Mouse (Mus musculus): ENCODE measurements around the gene Omt2b. TPM values are rescaled to one million over a fixed set of nuclear protein-coding genes. Genes with fewer than 3 reads are reported as not detected.
"Not testable (repeated sequence)": the region's sequence is repeated elsewhere in the genome, so short reads cannot be mapped to it uniquely, and the experiment has no call there.

Gene Omt2b
- polyA plus RNA-seq (2016; fragmentation: Nextera tagmentation; extraction: Ambion mirVana): not detected in 2 replicates

DNA sequence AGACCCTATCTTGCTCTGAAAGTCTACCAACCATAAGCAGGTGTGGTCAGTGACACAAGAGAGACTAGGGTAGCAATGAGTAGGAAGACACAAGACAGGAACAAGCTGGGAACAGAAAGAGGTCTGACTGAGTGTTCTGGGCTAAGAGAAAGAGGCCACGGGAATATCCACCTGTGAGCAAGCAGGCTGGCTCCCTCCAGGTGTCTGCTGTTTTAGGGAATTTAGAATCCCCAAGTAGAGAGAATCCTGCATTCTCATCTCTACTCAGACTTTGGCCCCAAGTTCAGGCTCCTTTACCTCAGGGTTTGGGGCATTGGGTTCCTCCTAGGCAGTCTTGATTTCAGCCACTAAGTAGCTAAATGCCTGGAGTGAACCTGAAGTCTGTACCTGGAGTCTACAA, at the start of gene Omt2b:
TSS of gene Omt2b (plus strand) at position 301 of the 400 bp plus-strand sequence.
- not testable (repeated sequence) for H3K36me3 ChIP-seq; H3K9ac ChIP-seq; H3K9me3 ChIP-seq (replicated peaks); H3K27me3 ChIP-seq (replicated peaks); H3K4me2 ChIP-seq; H3K27ac ChIP-seq; ATAC-seq; H3K4me1 ChIP-seq; H3K4me3 ChIP-seq
- 45% methylated on average over 1 of the region's 1 CpGs for WGBS (ENCODE audit: insufficient replicate concordance)

DNA sequence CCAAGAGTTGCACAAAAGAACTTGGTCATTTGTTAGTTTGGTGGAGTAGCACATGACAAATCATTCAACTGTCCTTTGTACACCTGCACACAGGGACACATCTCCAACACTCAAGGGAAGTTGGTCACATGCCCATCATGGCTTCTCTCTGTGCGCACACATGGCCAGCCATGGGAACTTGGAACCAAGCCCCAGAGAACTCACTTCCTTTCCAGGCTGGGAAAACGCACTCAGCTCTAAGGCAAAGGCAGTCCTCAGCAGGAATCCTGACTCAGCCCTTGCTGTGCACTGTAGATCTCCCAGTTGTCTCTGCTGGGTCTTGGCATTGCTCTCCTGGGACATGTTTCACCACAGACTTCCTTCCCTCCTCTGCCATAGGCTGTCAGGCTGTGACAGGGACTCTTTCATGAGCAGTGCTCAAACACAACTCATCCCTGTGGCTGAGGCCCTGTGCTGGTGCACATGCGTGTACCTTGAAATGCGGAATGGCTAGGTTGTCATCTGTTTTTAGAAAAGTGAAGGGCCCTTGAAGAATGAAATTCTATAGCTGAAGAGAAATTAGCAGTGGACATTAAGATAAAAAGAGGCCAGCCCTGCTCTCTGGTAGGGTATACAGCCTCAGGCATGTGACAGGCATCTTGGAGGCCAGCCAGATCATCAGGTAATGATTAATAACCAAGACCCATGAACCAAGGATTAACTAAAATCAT, 45.2 kb upstream of the Omt2b start:
- not testable (repeated sequence) for H3K27me3 ChIP-seq (replicated peaks)

GRCm38 (mm10) chr9:78289063-78289462, 38.3 kb upstream of the Omt2b start:
- not testable (repeated sequence) for H3K36me3 ChIP-seq; H3K27me3 ChIP-seq (replicated peaks); H3K4me1 ChIP-seq; ATAC-seq; H3K4me3 ChIP-seq; H3K9ac ChIP-seq; H3K9me3 ChIP-seq (replicated peaks); H3K4me2 ChIP-seq; H3K27ac ChIP-seq
- WGBS (ENCODE audit: insufficient replicate concordance): 67% methylated on average over 1 of the region's 1 CpGs

More for the DNA sequence above, 45.2 kb upstream of the Omt2b start:
- not testable (repeated sequence) for H3K27ac ChIP-seq; ATAC-seq; H3K4me2 ChIP-seq; H3K4me1 ChIP-seq; H3K36me3 ChIP-seq; H3K4me3 ChIP-seq; H3K9ac ChIP-seq; H3K9me3 ChIP-seq (replicated peaks)
- WGBS (ENCODE audit: insufficient replicate concordance): 72% methylated on average over 4 of the region's 4 CpGs

GRCm38 (mm10) chr9:78289723-78290122, 37.7 kb upstream of the Omt2b start, which contains the start of gene Gm10639:
TSS of gene Gm10639 (plus strand) at chr9:78289923.
- not testable (repeated sequence) for H3K27ac ChIP-seq; H3K4me1 ChIP-seq; H3K9ac ChIP-seq; H3K4me3 ChIP-seq; H3K36me3 ChIP-seq; ATAC-seq; H3K27me3 ChIP-seq (replicated peaks); H3K9me3 ChIP-seq (replicated peaks); H3K4me2 ChIP-seq
- WGBS (ENCODE audit: insufficient replicate concordance): 60% methylated on average over 3 of the region's 3 CpGs

DNA sequence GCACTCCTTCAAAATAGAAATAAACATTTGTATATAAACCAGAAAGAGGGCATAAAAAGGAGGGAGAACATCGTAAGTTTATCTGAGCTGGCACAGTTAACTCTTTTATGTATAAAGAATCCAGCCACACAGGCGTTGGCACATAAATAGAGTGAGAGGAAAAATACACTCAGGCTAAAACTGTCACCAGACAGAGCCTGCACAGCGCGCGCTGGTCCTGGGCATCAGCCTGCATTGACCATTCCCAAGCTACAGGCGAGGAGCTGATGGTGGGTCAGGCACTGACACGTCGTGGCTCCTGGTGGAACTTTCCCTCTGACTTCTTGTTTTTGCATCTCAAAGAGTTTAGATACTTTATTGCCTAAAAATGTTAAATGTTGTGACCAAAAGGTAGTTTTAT, 34.9 kb upstream of the Omt2b start:
- not testable (repeated sequence) for H3K4me3 ChIP-seq; ATAC-seq; H3K4me1 ChIP-seq; H3K4me2 ChIP-seq; H3K9ac ChIP-seq; H3K36me3 ChIP-seq; H3K9me3 ChIP-seq (replicated peaks); H3K27me3 ChIP-seq (replicated peaks); H3K27ac ChIP-seq
- WGBS (ENCODE audit: insufficient replicate concordance): 76% methylated on average over 8 of the region's 8 CpGs

DNA sequence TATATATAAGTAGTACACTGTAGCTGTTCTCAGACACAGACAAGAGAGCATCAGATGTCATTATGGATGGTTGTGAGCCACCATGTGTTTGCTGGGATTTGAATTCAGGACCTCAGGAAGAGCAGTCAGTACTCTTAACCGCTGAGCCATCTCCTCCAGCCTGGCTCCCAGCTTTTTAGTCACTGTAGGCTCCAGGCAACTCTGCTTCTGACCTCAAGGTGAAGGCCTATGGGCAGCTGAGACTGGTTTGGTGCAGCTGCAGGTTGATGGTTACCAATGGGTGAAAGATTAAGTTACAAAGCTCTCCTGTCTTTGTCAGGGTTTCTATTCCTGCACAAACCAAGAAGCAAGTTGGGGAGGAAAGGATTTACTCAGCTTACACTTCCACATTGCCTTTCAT, 33.7 kb upstream of the Omt2b start:
- H3K4me3 ChIP-seq; H3K27ac ChIP-seq; H3K27me3 ChIP-seq (replicated peaks); ATAC-seq; H3K4me1 ChIP-seq; H3K36me3 ChIP-seq; H3K9me3 ChIP-seq (replicated peaks); H3K9ac ChIP-seq; H3K4me2 ChIP-seq: not testable (repeated sequence)
- WGBS (ENCODE audit: insufficient replicate concordance): 60% methylated on average over 1 of the region's 1 CpGs

DNA sequence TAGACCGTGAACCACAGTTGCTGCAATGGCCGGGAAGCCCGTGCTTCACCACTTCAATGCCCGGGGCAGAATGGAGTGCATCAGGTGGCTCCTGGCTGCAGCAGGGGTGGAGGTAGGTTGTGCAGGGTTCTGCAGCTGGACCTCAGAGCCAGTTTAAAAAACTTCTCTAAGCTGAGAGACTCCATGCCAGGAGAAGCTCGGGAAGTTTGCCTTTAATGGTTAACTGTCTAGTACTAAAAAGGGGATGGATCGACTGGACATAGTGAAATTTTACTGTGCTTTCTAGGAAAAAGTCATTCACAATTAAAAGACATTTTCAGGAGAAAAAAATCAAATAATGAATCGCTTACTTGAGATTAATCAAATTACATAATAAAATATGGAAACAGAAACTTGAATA, 32.6 kb upstream of the Omt2b start:
- WGBS (ENCODE audit: insufficient replicate concordance): 62% methylated on average over 7 of the region's 7 CpGs
- not testable (repeated sequence) for H3K27ac ChIP-seq; H3K4me2 ChIP-seq; H3K36me3 ChIP-seq; ATAC-seq; H3K9me3 ChIP-seq (replicated peaks); H3K9ac ChIP-seq; H3K27me3 ChIP-seq (replicated peaks); H3K4me3 ChIP-seq; H3K4me1 ChIP-seq

GRCm38 (mm10) chr9:78296089-78296488, 31.3 kb upstream of the Omt2b start:
- not testable (repeated sequence) for H3K27me3 ChIP-seq (replicated peaks); ATAC-seq

DNA sequence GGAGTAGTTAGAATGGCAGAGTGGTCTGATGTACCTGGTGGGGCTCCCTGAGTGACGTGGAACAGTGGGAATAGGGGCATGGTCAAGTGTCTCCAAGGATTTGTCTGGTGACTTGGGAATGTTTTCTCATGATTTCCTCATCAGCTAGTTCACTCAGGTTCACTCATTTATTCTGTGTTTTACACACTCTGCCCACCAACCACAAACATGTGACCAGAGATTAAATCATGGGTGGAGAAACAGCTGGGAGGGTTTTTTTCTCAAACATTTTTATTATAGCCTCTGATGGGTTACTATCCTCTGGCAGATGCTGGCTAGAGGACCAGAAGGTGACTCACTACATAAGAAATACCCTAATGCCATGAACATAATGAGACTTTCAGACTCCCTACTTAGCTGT, 29.2 kb upstream of the Omt2b start:
- Histone ChIP-seq H3K36me3 (no peaks in the 10 kb centered on the region), H3K4me1 (no peaks in the 10 kb centered on the region), H3K27me3 (replicated peaks) (no peaks in the 10 kb centered on the region), H3K4me2 (no peak overlapping the region), H3K9ac (no peak overlapping the region), H3K9me3 (replicated peaks) (no peaks in the 10 kb centered on the region), H3K4me3 (no peak overlapping the region), H3K27ac (no peak overlapping the region)
- ATAC-seq: no peak
- 63% methylated on average over 1 of the region's 1 CpGs for WGBS (ENCODE audit: insufficient replicate concordance)

More at GRCm38 (mm10) chr9:78296089-78296488, 31.3 kb upstream of the Omt2b start:
- H3K36me3 ChIP-seq; H3K4me3 ChIP-seq; H3K4me1 ChIP-seq; H3K9me3 ChIP-seq (replicated peaks); H3K4me2 ChIP-seq; H3K9ac ChIP-seq; H3K27ac ChIP-seq: not testable (repeated sequence)
- 14% methylated on average over 6 of the region's 6 CpGs for WGBS (ENCODE audit: insufficient replicate concordance)

GRCm38 (mm10) chr9:78299143-78299542, 28.2 kb upstream of the Omt2b start:
- H3K36me3 ChIP-seq; H3K4me3 ChIP-seq; H3K9me3 ChIP-seq (replicated peaks); H3K4me2 ChIP-seq; ATAC-seq; H3K4me1 ChIP-seq; H3K27ac ChIP-seq; H3K27me3 ChIP-seq (replicated peaks); H3K9ac ChIP-seq: not testable (repeated sequence)
- whole genome bisulfite sequencing (ENCODE audit: insufficient replicate concordance): 53% methylated on average over 1 of the region's 1 CpGs

- not testable (repeated sequence) for H3K4me2 ChIP-seq; H3K4me1 ChIP-seq; H3K9me3 ChIP-seq (replicated peaks); H3K4me3 ChIP-seq; H3K36me3 ChIP-seq; ATAC-seq; H3K27ac ChIP-seq; H3K9ac ChIP-seq; H3K27me3 ChIP-seq (replicated peaks)
- 68% methylated on average over 3 of the region's 3 CpGs for WGBS (ENCODE audit: insufficient replicate concordance)
Measured at GRCm38 (mm10) chr9:78308122-78308521, 19.3 kb upstream of the Omt2b start.

- no peak within 1 kb of the TSS for H3K4me2 ChIP-seq
- H3K9ac ChIP-seq: no peak within 1 kb of the TSS
- no peak within 1 kb of the TSS for H3K4me3 ChIP-seq
- 28% methylated on average over 2 of the region's 2 CpGs for WGBS (ENCODE audit: insufficient replicate concordance)
- no peaks in the 10 kb centered on the region for H3K4me1 ChIP-seq
- no peak for ATAC-seq
- H3K27me3 ChIP-seq (replicated peaks): no peaks in the 10 kb centered on the region
- no peaks in the 10 kb centered on the region for H3K9me3 ChIP-seq (replicated peaks)
- no peaks in the 10 kb centered on the region for H3K36me3 ChIP-seq
- no peak within 1 kb of the TSS for H3K27ac ChIP-seq
Measured at GRCm38 (mm10) chr9:78314696-78315095, 12.7 kb upstream of the Omt2b start, which contains the start of gene Omt2a. TSS of gene Omt2a (minus strand) at chr9:78314796.

GRCm38 (mm10) chr9:78319499-78319898, 7.9 kb upstream of the Omt2b start:
- ATAC-seq: no peak
- Histone ChIP-seq H3K27ac (no peak overlapping the region), H3K9ac (no peak overlapping the region), H3K36me3 (no peaks in the 10 kb centered on the region), H3K9me3 (replicated peaks) (no peaks in the 10 kb centered on the region), H3K4me2 (no peak overlapping the region), H3K4me3 (no peak overlapping the region), H3K4me1 (no peaks in the 10 kb centered on the region), H3K27me3 (replicated peaks) (no peaks in the 10 kb centered on the region)
- WGBS (ENCODE audit: insufficient replicate concordance): 17% methylated on average over 1 of the region's 1 CpGs
